Mouse (Mus musculus) stomach, embryonic 16.5 days (tissue): ENCODE data around the gene Btbd17. TPM values are rescaled to one million over a fixed set of nuclear protein-coding genes. Genes with fewer than 3 reads are reported as not detected.

Experiments
- ATAC-seq: fragments of 200-750 bp; cut with Nextera tagmentation; 2 replicates; pipeline ENCODE4 v1.8.0; 2017; ENCODE audit warnings: moderate number of reproducible peaks, moderate TSS enrichment; ENCODE audit not compliant: insufficient read depth, low FRiP score
- H3K27ac ChIP-seq: fragments of 300-500 bp; sonication (generic); 2 replicates; pipeline ENCODE4 v1.5.1; 2014; ENCODE audit warnings: low read length
- H3K27me3 ChIP-seq: fragments of 300-500 bp; sonication (generic); 2 replicates; pipeline ENCODE4 v1.6.1; 2014; ENCODE audit warnings: low read length, control low read depth, mixed read lengths; ENCODE audit not compliant: control insufficient read depth, insufficient read depth
- H3K36me3 ChIP-seq: fragments of 300-500 bp; sonication (generic); 2 replicates; pipeline ENCODE4 v1.6.1; 2014; ENCODE audit warnings: low read length; ENCODE audit not compliant: control insufficient read depth, insufficient read depth
- H3K4me1 ChIP-seq: fragments of 300-500 bp; sonication (generic); 2 replicates; pipeline ENCODE4 v1.6.1; 2014; ENCODE audit warnings: low read length, control low read depth, mixed read lengths; ENCODE audit not compliant: control insufficient read depth, insufficient read depth
- H3K4me2 ChIP-seq: fragments of 300-500 bp; sonication (generic); 2 replicates; pipeline ENCODE4 v1.6.1; 2014; ENCODE audit warnings: low read depth, low read length, mixed read lengths
- H3K4me3 ChIP-seq: fragments of 300-500 bp; sonication (generic); replicated peaks from 2 replicates; pipeline ENCODE4 v1.5.1; 2014; ENCODE audit warnings: mild to moderate bottlenecking, low read length
- H3K9ac ChIP-seq: fragments of 300-500 bp; sonication (generic); 2 replicates; pipeline ENCODE4 v1.6.1; 2014; ENCODE audit warnings: low read length
- H3K9me3 ChIP-seq: fragments of 300-500 bp; sonication (generic); replicated peaks from 2 replicates; pipeline ENCODE4 v1.6.1; 2016; ENCODE audit warnings: low read length, control low read depth; ENCODE audit not compliant: control insufficient read depth
- WGBS: fragments of 180-500 bp; shearing (Covaris S2); extraction: QIAGEN DNeasy Blood & Tissue Kit; methylation state at CpG from one replicate; pipeline ENCODE4 v1.1.7; 2014; 5-methylcytosine and 5-hydroxymethylcytosine counted together
- polyA plus RNA-seq: library from polyadenylated mRNA; unstranded; fragments of >200 nt; fragmentation: Nextera tagmentation; extraction: Ambion mirVana; gene quantifications from 2 replicates; pipeline ENCODE4 v1.2.1, GENCODE M21; 2015

Gene Btbd17
- polyA plus RNA-seq, 1 experiment from 2014 or later, result 1.3 TPM

DNA sequence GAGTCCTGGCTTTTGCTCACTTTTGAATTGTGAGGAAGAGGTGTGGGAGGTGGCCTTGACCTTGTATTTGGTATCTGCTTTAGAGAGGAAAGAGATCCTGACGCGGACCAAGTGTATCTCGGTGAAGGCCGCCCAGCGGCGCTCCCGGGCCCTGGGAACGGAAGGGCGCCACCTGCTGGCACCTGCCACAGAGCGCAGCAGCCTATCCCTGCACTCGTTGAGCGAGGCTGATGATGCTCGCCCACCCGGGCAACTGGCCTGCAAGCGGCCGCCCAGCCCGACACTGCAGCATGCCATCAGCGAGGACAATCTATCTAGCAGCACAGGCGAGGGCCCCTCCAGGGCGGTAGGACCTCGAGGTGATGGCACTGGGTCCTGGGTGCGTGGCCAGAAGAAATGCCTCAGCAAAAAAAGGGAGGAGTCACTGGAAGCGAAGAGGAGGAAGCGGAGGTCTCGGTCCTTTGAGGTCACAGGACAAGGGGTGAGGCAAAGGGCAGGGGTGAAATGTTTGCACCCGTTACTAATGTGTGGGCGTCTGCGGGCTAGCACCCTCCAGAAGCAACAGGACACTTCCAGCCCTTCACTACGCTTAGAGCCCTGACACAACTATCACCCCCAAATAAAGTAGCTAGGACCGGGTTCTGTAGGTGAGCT is 6.6 kb downstream of the Btbd17 start:
- H3K4me3 ChIP-seq, result no peak overlapping the region

DNA sequence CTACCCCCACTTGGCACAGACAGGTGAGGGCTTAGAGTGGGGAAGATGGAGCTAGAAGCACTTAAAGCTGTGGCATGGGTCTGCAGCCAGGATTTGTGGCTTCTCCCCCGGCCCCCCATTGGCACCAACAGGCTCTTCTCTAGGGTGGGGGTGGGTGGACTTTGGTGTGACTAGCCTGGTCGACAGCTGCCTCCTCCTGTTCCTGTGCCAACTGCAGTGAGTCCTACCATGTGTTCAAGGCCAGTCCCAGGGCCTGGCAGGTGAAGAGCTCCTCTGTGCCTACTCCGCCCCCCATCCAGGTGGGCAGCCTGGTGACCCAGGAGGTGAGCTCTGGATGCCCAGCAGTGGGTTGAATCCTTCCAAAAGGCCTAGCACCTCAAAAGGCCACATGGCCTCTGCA is 8.1 kb downstream of the Btbd17 start:
- no peak overlapping the region for H3K9ac ChIP-seq
- no peak overlapping the region for H3K4me3 ChIP-seq
- no peak overlapping the region for H3K27ac ChIP-seq
- no peak overlapping the region for H3K4me2 ChIP-seq
- 78% methylated on average over 3 of the region's 3 CpGs for WGBS
- no peak for ATAC-seq
- H3K27me3 ChIP-seq, result peaks cover 72% of the 10 kb centered on the region
- peaks cover 15% of the 10 kb centered on the region for H3K4me1 ChIP-seq
- no peaks in the 10 kb centered on the region for H3K9me3 ChIP-seq
- H3K36me3 ChIP-seq, result no peaks in the 10 kb centered on the region

More for the DNA sequence above, 6.6 kb downstream of the Btbd17 start:
- Histone ChIP-seq H3K27ac (no peak overlapping the region), H3K4me2 (no peak overlapping the region), H3K4me1 (peaks cover 15% of the 10 kb centered on the region), H3K9me3 (no peaks in the 10 kb centered on the region), H3K9ac (no peak overlapping the region), H3K36me3 (no peaks in the 10 kb centered on the region), H3K27me3 (peaks cover 83% of the 10 kb centered on the region)
- peak; percentile 44; the same call in 1 of the 2 replicates for ATAC-seq
- 8% methylated on average over 30 of the region's 30 CpGs for whole genome bisulfite sequencing

DNA sequence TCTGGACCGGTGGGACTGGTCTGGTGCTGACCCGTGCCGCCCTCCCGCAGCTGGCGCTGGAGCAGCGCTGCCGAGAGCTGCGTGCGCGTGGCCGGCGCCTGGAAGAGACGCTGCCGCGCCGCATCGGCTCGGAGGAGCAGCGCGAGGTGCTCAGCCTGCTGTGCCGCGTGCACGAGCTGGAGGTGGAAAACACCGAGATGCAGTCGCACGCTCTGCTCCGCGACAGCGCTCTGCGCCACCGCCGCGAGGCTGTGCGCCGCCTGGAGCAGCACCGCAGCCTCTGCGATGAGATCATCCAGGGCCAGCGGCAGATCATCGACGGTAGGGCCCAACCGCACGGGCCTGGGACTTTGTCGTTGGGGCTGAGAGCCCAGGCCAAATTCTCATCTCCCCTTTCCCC is 9.4 kb downstream of the Btbd17 start:
- peak overlapping the region; percentile 46 for H3K4me2 ChIP-seq
- no peak overlapping the region for H3K27ac ChIP-seq
- H3K4me3 ChIP-seq, result peak overlapping the region; percentile 28
- WGBS, result 1% methylated on average over 43 of the region's 43 CpGs
- H3K9me3 ChIP-seq, result no peaks in the 10 kb centered on the region
- ATAC-seq, result no peak
- H3K9ac ChIP-seq, result 0 out of 2 replicates have a peak overlapping the region, but pooled peaks have one; percentile 11
- H3K36me3 ChIP-seq, result no peaks in the 10 kb centered on the region
- H3K27me3 ChIP-seq, result peaks cover 59% of the 10 kb centered on the region
- H3K4me1 ChIP-seq, result peaks cover 5% of the 10 kb centered on the region

DNA sequence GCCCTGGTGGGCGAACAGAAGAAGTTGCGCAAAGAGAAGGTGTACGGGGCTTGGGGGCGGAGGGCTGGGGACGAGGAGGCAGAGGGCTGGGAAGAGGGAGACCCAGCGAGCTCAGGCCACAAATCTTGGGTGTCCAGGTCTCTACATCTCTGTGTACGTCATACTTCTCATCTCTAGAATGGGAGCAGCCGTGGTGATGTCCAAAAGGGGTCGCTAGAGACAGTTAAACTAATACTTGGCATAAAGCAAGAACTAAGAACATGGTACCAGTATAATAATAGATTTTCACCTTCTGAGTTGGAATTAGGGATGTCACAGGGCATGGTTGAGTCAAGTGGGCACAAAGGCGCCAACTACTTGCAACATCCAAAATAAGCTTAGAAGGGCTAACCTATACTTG is 9.9 kb downstream of the Btbd17 start:
- peaks cover 54% of the 10 kb centered on the region for H3K27me3 ChIP-seq
- H3K36me3 ChIP-seq, result no peaks in the 10 kb centered on the region
- peak overlapping the region; percentile 28 for H3K4me3 ChIP-seq
- 44% methylated on average over 10 of the region's 10 CpGs for WGBS
- H3K27ac ChIP-seq, result no peak overlapping the region
- no peak overlapping the region for H3K9ac ChIP-seq
- no peak for ATAC-seq
- H3K9me3 ChIP-seq, result no peaks in the 10 kb centered on the region
- peaks cover 5% of the 10 kb centered on the region; the same call in 1 of the 2 replicates for H3K4me1 ChIP-seq
- peak overlapping the region; percentile 46 for H3K4me2 ChIP-seq

DNA sequence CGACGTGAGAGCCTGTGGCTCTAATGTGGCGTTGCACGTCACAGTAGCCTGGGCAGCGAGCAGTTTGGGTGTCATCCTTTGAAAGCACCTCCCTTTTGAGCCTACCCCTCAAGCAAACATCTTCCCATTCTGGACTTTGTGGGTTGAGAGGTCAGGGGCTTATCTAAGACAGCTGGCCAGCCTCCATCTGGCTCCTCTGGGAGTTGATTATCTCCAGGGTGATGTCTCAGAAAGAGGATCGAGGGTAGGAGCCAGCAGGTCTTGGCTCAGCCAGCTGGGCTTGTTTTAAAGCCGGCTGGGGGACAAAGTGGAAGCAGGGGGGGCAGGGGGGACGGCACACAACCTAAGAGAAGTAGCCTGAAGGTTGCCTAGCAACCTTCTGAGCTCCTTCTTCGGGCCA is 15.7 kb downstream of the Btbd17 start:
- no peaks in the 10 kb centered on the region for H3K9me3 ChIP-seq
- no peak overlapping the region for H3K4me2 ChIP-seq
- no peaks in the 10 kb centered on the region for H3K4me1 ChIP-seq
- ATAC-seq, result no peak
- 38% methylated on average over 9 of the region's 9 CpGs for WGBS
- H3K27ac ChIP-seq, result no peak overlapping the region
- H3K9ac ChIP-seq, result no peak overlapping the region
- H3K4me3 ChIP-seq, result no peak overlapping the region
- no peaks in the 10 kb centered on the region for H3K36me3 ChIP-seq
- peaks cover 3% of the 10 kb centered on the region; the same call in 1 of the 2 replicates for H3K27me3 ChIP-seq

DNA sequence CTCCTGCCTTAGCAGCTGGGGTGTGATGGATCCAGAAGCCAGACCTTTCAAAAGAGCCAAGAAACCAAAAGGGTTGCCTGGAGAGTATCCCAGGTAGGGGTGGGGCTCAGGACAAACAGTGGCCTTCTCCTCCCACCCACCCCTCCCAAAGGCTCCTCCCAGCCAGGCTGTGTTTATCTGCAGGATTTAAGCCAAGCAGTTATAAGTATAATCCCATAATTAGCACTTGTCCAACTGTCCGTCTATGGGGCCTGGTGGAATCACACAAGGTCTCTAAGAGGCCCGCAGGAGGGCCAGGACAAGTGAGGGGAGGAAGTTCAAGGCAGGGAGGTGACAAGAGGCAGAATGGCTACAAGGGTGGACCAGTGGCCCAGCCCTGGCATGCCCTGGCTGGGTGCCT is 23.8 kb downstream of the Btbd17 start:
- ATAC-seq, result no peak
- Histone ChIP-seq H3K36me3 (no peaks in the 10 kb centered on the region), H3K9me3 (no peaks in the 10 kb centered on the region), H3K9ac (no peak overlapping the region), H3K27ac (no peak overlapping the region), H3K4me2 (no peak overlapping the region), H3K27me3 (no peaks in the 10 kb centered on the region), H3K4me1 (0 out of 2 replicates have a peak, but pooled peaks cover 4% of the 10 kb centered on the region), H3K4me3 (no peak overlapping the region)
- WGBS, result 63% methylated on average over 2 of the region's 2 CpGs

DNA sequence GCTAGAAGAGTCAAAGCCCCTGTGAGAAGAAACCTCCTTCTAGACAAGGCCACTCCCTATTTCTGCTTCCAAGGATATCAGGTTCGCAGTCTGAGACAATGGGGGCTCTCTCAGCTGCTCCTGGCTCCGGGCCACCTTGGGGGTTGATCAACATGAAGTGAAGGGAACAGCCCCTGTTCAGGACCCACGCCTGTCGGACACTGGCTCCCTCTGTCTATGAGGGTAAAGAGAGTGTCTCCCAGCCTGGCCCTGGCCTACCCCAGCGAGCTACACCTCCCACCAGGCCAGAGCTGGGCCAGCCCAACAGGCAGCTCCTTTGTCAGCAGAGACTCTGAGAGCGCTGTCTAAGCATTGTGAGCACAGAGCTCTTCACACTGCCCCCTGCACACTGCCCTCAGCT is 25.8 kb downstream of the Btbd17 start:
- Histone ChIP-seq H3K36me3 (no peaks in the 10 kb centered on the region), H3K27ac (no peak overlapping the region), H3K4me1 (peaks cover 10% of the 10 kb centered on the region; the same call in 1 of the 2 replicates), H3K4me3 (no peak overlapping the region), H3K27me3 (peaks cover 3% of the 10 kb centered on the region; the same call in 1 of the 2 replicates), H3K9me3 (no peaks in the 10 kb centered on the region), H3K4me2 (no peak overlapping the region), H3K9ac (no peak overlapping the region)
- 36% methylated on average over 6 of the region's 6 CpGs for WGBS
- no peak for ATAC-seq

DNA sequence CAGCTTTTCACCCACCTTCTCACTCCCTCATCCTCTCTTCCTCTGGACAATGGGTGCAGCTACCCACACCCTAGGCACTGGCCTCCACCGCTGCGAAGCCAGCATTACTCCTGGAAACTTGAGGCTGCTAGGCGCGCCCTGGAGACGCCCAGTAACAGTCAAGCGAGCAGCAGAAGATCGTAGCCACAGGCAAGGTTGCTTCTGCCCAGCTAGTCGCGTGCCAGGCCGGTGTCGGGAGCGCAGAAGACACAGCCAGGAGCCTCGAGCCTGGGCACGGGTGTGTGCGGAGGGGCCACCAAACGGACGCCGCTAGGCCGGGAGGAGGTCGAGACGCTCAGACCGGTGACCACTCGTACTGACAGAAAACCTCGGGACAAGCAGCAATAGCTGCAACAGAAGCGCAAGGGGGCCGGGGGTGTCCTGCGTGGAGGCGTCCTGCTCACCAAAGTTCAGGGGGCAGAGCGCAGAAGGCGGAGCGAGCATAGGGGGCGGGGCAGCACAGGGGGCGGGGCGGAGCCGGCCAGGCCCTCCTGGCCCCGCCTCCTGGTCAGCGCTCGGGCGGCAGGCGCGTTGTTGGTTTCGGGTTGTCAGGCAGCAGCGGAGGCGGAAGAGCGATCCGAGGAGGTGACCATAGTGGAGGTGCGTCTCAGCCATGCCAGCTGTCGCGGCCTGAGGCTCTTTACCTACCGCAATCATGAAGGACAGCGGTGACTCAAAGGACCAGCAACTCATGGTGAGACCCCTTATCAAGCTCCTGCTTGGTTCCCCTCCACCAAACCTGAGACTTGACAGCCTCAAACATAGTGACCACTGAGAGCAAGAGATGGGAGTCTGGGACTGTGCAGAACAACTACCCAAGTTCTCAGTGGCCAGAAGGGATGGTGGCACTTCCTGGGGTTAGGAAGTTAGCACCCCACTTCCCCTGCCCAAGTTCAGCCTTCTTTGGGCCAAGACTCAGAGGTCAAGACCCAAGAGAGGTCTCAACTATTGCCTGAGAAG is 30.6 kb downstream of the Btbd17 start, which contains the start of gene Kif19a:
Kif19a (plus strand) TSS at position 569 of the 999 bp plus-strand sequence.
- H3K27ac ChIP-seq, result no peak within 1 kb of the TSS
- peak within 1 kb of the TSS; percentile 57 for H3K4me3 ChIP-seq
- H3K4me2 ChIP-seq, result peak within 1 kb of the TSS; percentile 99
- H3K36me3 ChIP-seq, result no peaks in the 10 kb centered on the region
- H3K9me3 ChIP-seq, result no peaks in the 10 kb centered on the region
- peak; percentile 84 for ATAC-seq
- H3K9ac ChIP-seq, result peak within 1 kb of the TSS; percentile 67
- H3K27me3 ChIP-seq, result peaks cover 3% of the 10 kb centered on the region; the same call in 1 of the 2 replicates
- 3% methylated on average over 51 of the region's 51 CpGs for WGBS
- H3K4me1 ChIP-seq, result peaks cover 11% of the 10 kb centered on the region; the same call in 1 of the 2 replicates
